Mouse (Mus musculus) c-Kit-negative CD71-positive TER-119-positive erythroid progenitor cells, embryonic 14.5 days (primary cell): ENCODE measurements around the gene Kcnj1.

Experiments used
- DNase-seq: peaks from one replicate; pipeline ENCODE4 v3.0.0-alpha.2; 2013; ENCODE audit warnings: low read depth, low spot score

Kcnj1 gene

DNA sequence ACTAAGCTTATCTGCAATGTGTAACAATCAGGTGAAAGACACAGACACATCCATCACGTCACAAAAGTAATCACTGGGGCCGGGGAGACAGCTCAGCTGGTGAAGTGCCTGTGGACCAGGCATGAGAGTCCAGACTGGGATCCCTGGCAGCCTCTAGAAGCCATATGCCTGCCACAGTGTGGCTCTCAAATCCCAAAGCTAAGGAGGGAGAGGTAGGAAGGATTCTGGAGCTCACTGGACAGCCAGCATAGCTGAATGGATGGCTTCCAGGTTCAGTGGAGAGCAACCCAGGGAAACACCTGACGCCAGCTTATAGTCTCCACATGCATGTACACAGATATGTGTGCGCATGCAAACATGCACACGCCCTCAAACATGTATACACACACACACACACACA is 76.5 kb downstream of the Kcnj1 start:
- no peak for DNase-seq
